In the genomic region with DNA sequence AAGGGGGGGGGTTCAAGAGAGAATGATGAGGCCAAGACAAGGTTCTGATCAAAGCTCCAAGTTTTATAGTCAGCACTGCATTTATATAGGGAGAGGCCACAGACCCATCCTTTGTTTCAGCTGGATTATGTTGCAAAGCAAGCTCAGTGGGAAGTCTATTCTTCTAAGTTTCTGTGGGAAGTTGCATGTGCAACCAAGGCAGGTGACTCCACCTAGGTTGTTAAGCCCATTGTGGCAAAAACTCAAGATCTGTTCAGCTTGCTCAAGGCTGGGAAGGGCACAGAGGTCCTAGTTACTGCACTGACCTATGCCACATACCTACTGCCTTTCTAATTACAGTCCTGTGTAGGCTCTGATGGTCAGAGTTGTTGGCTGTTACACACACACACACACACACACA, we compare ENCODE assay signal across 24 mouse cellular contexts.
"Had no signal": no experiment of that assay in that cellular context is flagged by ENCODE, and none has a peak within 500 bp of the region (broad histone marks: within the 10 kb centered on the region; RNA-seq: fewer than 3 reads in every experiment).

No protein-coding gene starts in this region.

- H3K4me3 ChIP-seq: gastrocnemius, adult 2 months; heart, adult 2 months; heart, embryonic 10.5 days; heart, embryonic 12.5 days; hindbrain, embryonic 10.5 days; hindbrain, embryonic 12.5 days; intestine, embryonic 15.5 days; kidney, embryonic 15.5 days; left cerebral cortex, adult 2 months; limb, embryonic 10.5 days; limb, embryonic 12.5 days; liver, embryonic 13.5 days had no signal

- H3K36me3 ChIP-seq: heart, embryonic 10.5 days; heart, embryonic 12.5 days; hindbrain, embryonic 10.5 days; hindbrain, embryonic 12.5 days; intestine, embryonic 15.5 days; kidney, embryonic 15.5 days; limb, embryonic 10.5 days; limb, embryonic 12.5 days; liver, embryonic 13.5 days had no signal

- H3K27ac ChIP-seq: gastrocnemius, adult 2 months; heart, adult 2 months; heart, embryonic 10.5 days; hindbrain, embryonic 10.5 days; hindbrain, embryonic 12.5 days; hindbrain, embryonic 14.5 days; intestine, embryonic 15.5 days; kidney, embryonic 15.5 days; kidney, postnatal 0 days; left cerebral cortex, adult 2 months; limb, embryonic 10.5 days; limb, embryonic 12.5 days; liver, embryonic 13.5 days had no signal

- H3K9ac ChIP-seq: heart, embryonic 12.5 days; hindbrain, embryonic 12.5 days; hindbrain, embryonic 14.5 days; intestine, embryonic 15.5 days; kidney, embryonic 15.5 days; limb, embryonic 12.5 days; liver, embryonic 13.5 days had no signal

- DNase-seq: gastrocnemius, adult 2 months; gastrocnemius, postnatal 10 days; gastrocnemius, postnatal 25 days; heart, adult 2 months; heart, postnatal 10 days; heart, postnatal 4 days; kidney, adult 18-20 months; kidney, adult 8-10 months; kidney, postnatal 14 days; kidney, postnatal 36 days; layer of hippocampus, adult 9-11 months; liver; liver, embryonic 13.5 days had no signal

- H3K27me3 ChIP-seq: heart, embryonic 12.5 days; hindbrain, embryonic 12.5 days; intestine, embryonic 15.5 days; kidney, embryonic 15.5 days; limb, embryonic 12.5 days; liver, embryonic 13.5 days had no signal

- H3K4me1 ChIP-seq: heart, embryonic 10.5 days; heart, embryonic 12.5 days; hindbrain, embryonic 10.5 days; hindbrain, embryonic 12.5 days; intestine, embryonic 15.5 days; kidney, embryonic 15.5 days; limb, embryonic 10.5 days; limb, embryonic 12.5 days; liver, embryonic 13.5 days had no signal

- H3K9me3 ChIP-seq: heart, embryonic 10.5 days; heart, embryonic 12.5 days; hindbrain, embryonic 10.5 days; hindbrain, embryonic 12.5 days; intestine, embryonic 15.5 days; kidney, embryonic 15.5 days; limb, embryonic 10.5 days; limb, embryonic 12.5 days; liver, embryonic 13.5 days had no signal
